Mouse (Mus musculus): ENCODE data around the gene Ss18l2.

The Ss18l2 gene

GRCm38 (mm10) chr9:121709898-121710583, at the start of gene Ss18l2:
Ss18l2 (plus strand) TSS chr9:121710329.
- peak; percentile 100 for DNase-seq (ENCODE audit: low read depth)

DNA sequence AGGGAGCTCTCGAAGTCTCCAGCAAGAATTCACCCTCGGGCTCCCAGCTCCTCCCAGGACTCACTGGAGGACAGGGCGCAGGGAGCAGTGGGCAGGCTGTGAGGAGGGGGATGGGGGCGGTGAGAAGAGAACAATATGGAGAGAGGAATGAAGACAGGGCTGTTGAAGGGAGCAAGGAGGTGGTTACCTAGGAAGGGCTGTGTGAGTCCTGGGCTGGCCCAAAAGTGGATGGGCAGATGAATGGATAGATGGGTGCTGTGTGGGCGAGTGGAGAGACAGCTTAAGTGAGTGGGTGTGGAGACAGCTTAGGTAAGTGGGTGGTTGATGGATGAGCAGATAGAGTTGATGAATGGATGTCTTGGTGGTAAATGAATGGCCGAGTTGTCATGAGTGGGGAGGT, 46.7 kb upstream of the Ss18l2 start:
- DNase-seq (ENCODE audit: low read depth) = no peak

- no peak for DNase-seq (ENCODE audit: low read depth)
Observed at GRCm38 (mm10) chr9:121664104-121664503, 46.0 kb upstream of the Ss18l2 start.

GRCm38 (mm10) chr9:121666957-121667630, 43.0 kb upstream of the Ss18l2 start:
- no peak for DNase-seq (ENCODE audit: low read depth)

GRCm38 (mm10) chr9:121667822-121668221, 42.3 kb upstream of the Ss18l2 start:
- DNase-seq (ENCODE audit: low read depth) = no peak

- DNase-seq (ENCODE audit: low read depth) = peak; percentile 75
Observed at GRCm38 (mm10) chr9:121669348-121669791, 40.8 kb upstream of the Ss18l2 start.

DNA sequence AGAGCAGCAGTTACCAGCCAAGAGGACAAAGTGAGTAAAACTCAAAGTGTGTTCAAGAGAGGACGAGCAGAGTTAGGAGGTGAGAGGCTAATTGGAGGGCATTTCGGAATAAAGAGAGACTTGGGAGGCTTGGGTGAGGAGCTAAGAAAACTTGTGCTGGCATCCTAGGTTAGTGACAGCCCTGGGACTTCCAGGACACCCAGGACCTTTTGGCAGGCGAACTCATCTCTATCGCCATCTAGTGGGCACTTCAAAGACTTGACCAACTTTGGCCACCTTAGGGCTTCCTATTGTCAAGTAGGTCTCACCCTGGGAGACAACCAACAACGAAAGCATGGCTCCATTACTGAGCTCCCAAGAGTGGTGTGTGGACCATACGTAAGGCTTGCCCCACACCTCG, 38.8 kb upstream of the Ss18l2 start:
- peak; percentile 78 for DNase-seq (ENCODE audit: low read depth)

DNA sequence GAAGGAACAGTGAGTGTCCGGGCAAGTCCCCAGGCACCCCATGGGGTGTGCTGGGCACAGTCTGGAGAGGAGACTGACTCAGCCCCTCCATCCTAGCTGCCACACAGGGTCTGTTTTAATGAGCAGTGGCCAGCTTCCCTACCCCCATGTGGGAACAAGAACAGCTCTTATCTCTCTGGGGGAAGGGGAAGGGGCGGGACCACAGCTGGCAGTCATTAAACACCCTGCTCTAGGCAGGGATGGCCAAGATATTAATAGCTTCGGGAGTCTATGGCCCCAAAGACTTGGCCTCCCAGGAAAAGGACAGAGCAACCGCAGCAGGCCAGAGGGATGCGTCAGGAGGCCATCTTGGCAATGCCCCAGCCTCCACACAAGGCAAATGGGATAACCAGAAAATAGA, 37.8 kb upstream of the Ss18l2 start:
- DNase-seq (ENCODE audit: low read depth) = no peak

DNA sequence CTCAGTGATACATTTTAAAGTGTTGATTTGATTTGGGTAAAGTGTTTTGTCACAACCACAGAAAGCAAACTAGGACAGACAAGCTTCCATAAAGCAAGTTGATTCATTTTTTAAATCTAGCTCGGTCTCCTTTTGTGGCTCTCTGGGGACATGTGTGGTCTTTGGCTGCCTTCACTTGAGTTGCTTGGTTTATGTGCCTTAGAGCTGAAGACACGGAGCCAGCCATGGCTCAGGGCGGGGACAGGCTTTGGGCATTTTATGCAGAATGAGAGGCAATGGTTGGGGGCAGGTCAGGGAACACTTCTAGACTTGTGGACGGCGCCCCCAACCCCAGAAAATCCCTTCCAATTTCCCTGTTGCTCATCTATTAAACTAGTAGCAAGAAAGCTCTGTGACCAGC, 36.4 kb upstream of the Ss18l2 start:
- DNase-seq (ENCODE audit: low read depth) = no peak

DNA sequence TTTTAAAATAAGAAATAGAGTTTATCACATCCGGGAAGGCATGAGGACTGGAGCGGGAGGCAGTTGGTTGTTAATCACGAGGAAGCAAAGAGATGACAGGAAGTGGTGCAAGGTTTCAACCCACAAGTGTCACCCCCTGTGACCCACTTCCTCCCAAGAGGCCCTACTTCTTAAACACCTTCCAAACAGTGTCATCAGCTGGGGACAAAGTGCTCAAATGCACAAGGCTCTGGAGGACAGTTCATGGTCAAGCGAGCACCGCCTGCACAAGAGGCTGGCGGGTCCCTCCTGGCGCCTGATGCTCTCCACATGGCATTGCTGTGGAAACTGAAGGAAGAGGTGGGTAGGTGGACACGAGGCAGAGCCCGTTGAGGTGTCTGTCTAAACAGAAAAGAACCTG, 35.1 kb upstream of the Ss18l2 start:
- DNase-seq (ENCODE audit: low read depth) = peak; percentile 90

GRCm38 (mm10) chr9:121675556-121675955, 34.6 kb upstream of the Ss18l2 start:
- peak; percentile 53 for DNase-seq (ENCODE audit: low read depth)

DNA sequence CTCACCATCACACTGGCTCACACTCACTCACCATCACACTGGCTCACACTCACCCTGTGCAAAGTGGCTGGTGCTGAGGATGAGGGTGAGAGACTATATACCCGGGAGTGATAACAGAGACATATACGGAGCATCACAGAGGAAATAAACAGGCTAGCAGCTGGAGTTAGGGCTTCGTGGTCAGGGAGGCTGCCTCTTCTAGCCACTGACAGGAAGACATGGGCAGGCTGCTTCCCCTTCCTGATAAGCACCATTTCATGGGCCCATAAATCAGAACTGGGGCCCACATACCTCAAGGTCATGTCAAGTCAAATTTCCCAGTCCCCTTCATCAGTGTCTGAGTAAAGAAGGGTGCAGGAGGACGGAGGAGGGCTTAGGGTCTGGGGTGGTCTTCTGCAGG, 33.1 kb upstream of the Ss18l2 start:
- DNase-seq (ENCODE audit: low read depth) = peak; percentile 64

GRCm38 (mm10) chr9:121677476-121677875, 32.7 kb upstream of the Ss18l2 start:
- DNase-seq (ENCODE audit: low read depth) = no peak

DNA sequence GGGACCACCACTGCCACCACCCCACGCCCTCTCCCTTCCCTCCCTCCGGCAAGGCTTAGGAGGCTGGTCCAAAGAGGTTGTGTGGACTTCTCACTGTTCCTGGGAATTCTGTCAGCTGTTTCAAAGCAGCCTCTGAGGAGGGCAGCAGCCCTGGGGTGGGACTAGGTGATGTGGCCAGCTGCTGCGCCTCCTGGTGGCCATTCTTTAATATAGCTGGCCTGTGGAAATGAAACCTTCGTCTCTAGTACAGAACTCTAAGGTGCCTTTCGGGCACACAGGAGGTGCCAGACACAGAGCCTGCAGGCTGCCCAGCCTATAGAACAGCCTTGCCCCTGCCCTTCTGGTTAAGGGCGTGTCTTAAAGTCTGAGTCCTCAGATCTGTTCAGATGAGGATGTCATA, 30.6 kb upstream of the Ss18l2 start:
- peak; percentile 81 for DNase-seq (ENCODE audit: low read depth)

DNA sequence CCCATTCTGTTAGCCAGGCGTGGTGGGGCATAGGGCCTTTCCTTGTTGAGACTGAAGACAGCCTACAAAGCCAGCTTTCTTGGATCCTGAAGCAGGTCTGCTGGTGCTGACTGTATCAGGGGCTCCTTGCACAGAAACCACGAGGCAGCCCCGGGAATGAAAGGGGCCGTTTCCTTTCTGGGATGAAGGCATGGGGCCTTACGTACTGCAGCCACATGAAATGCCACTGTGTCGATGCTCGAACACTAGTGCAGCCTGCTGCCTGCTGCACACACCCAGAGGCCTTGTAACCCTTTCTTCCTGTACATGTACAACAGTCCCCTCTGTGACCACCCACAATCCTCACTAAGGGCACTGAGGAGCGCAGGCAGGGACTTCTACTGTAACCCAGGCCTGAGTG, 28.9 kb upstream of the Ss18l2 start:
- no peak for DNase-seq (ENCODE audit: low read depth)

DNA sequence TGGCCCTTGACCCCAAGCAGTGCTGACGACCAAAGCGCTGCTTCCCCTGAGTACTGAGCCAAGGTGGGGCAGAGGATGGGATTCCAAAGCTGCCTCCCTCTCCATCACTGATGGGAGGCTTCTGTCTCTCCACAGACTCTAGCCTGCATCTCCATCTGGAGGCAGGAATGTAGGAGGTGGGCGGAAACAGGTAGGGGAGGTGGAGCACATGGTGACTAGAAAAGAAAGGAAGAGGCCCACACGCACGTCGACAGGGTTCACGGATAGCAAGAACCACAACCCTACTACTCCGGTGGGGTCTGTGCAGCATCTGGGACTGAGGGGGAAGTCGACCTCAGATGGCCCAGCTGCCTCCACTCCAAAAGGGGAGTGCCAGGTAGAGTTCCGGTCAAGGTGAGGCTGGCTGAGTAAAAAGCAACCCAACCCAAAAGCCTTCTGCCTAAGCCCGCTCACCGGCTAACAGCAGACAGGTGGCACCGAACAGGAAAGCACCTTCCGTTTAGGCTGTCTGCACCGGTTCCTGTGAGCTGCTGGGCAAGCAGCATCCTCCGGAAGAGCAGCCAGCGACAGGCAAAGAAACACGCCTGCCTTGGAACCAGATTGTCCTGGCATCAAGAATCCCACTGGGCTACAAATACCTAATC, 28.0 kb upstream of the Ss18l2 start:
- DNase-seq (ENCODE audit: low read depth) = peak; percentile 81

DNA sequence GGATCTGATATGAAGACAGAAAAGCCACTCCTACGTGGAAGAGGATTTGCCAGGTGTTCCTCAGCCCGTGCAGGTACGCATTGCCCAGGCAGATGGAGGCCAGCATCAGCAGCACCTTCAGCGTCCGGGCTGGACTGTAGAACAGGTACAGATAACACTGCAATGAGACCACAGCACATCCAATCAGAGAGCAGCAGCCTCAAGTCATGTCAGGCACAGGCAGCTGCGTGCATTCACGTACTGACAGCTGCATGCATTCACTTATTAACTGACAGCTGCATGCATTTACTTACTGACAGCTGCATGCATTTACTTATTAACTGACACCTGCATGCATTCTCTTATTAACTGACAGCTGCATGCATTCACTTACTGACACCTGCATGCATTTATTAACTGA, 25.4 kb upstream of the Ss18l2 start:
- DNase-seq (ENCODE audit: low read depth) = no peak

DNA sequence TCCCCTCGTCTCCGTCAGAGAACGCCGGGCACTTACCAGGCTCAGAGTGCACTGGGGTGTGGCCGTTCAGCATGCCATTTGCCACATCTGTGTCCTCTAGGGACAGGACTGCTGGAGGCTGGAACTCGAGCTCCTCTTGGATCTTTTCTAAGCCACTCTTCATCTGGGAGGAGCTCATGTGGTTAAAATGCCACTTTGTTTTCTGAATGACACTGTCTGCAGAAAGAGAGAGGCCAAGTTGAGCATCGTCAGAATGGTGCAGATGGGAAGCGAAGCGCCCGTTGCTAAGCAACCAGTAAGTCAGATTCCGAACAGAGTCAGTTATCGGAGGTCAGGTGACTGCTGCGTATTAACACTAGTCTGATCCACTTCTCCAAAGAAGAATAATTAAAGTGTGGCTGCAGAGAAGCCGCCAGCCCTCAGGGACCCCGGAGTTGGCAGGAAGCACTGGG, 19.9 kb upstream of the Ss18l2 start:
- DNase-seq (ENCODE audit: low read depth) = no peak

DNA sequence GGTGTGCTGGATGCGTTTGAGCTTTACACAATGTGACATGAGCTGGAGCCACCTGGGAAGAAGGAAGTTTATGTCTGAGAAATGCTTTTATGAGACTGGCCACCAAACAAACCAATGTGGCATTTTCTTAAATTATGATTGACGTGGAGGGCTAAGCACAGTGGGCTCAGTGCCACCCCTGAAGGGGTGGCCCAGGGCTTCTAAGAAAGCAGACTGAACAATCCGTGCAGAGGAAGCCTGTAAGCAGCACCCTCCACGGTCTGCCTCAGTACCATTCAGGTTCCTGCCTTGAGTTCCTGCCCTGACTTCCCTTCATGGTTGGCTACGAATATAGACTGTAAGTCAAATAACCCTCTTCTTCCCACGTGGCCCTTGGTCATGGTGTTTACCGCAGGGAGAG, 19.4 kb upstream of the Ss18l2 start:
- no peak for DNase-seq (ENCODE audit: low read depth)

GRCm38 (mm10) chr9:121694736-121695135, 15.4 kb upstream of the Ss18l2 start:
- no peak for DNase-seq (ENCODE audit: low read depth)

- no peak for DNase-seq (ENCODE audit: low read depth)
Observed at GRCm38 (mm10) chr9:121696626-121697025, 13.5 kb upstream of the Ss18l2 start.

- DNase-seq (ENCODE audit: low read depth) = peak; percentile 79
Observed at GRCm38 (mm10) chr9:121697150-121698049, 12.7 kb upstream of the Ss18l2 start.
